Mouse (Mus musculus): ENCODE results near the gene Rnf114.

Gene Rnf114

DNA sequence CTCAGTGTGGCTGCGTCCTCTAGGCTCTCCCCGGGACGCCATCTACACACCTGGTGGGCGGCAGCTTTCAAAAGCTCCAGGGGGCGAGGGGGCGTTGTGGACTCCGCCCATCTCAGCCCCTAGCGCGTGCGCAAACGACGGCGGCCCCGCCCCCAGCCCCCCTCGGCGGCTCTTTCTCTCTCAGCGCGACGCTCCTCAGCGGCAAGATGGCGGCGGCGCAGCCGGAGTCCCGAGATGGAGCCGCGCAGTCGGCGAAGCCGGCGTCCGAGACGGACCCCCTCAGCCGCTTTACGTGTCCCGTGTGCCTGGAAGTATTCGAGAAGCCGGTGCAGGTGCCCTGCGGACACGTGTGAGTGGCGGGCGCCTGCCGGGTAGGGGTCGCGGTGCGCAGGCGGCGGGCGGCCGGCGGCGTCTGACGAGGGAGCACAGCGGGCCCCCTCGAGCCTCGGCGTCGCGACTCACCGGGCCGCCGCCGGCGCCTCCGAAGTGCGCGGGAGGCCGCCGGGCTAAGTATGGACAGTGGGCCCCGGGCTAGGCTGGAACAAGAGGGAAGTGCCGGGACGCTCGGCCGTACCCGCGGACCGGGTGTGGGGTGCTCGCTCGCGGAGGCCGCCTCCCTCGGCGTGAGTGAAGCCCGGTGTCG, 10.9 kb downstream of the Rnf114 start:
- peak; percentile 89 for DNase-seq (ENCODE audit: extremely low spot score)

DNA sequence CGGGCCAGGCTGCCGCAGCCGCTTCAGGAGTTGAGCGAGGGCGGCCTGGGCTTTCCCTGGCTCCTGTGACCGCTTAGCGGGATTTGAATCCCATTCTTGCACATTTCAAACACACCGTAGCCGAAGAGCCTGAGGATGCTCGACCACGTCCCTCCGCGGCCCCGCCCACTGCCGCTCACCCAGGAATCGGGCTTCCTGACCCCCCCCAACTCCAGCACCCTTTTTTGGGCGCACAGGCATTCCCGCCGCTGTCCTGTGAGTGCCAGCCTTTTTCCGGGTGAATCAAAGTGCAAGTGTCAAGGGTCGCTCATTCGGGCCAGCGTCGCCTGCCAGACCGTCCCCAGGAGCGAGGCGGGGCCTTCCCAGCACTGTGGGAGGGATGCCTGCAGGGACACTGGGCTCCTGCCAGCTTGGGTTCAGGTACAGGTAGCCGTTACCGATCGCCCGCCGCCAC, 11.5 kb downstream of the Rnf114 start:
- peak; percentile 51 for DNase-seq (ENCODE audit: extremely low spot score)

DNA sequence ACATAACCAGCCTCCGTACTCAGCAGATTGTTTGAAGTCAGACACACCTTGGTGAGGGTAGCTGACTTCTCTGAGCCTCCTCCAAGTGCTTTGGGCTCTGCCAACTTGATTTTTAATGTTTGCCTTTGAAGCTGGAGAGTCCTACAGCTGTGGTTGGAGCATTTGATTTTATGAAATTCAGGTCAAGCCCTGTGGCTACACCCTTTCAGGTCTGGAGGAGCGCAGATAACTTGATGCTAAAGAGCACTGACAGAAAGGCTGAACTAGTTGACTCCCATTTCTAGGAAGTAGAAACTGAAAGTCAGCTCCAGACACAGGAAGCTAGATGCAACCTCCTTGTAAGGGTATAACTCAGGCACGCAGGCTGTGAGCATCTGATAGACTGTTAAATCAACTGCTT, 12.7 kb downstream of the Rnf114 start:
- no peak for DNase-seq (ENCODE audit: extremely low spot score)

DNA sequence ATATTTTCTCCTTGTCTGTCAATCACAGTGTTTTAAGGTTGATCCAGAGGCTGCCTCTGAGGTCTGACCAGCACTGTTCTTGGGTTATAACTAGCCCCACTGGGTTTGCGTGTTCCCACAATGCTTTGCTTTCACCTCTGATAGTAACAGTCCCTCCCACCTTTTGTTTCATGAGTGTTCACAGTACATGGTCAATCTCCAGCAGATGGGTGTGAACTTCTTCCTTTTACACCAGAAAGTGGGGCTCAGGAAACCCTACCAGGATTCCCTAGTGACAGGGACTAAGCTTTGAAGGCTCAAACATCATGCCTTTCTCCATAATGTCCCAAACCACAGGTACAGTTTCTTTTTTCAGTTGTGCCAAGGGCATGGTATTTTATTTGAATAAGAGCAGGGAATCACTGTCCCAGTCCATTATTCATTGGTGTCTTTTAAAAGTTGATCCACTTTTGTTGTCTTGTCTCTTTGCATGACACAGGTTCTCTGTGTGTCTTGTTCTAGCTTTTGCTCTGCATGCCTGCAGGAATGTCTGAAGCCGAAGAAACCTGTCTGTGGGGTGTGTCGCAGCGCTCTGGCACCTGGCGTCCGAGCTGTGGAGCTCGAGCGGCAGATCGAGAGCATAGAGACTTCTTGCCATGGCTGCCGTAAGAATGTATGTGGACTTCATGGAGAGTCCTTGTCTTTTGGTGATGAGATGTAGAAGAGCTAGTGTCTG, 14.3 kb downstream of the Rnf114 start:
- no peak for DNase-seq (ENCODE audit: extremely low spot score)

DNA sequence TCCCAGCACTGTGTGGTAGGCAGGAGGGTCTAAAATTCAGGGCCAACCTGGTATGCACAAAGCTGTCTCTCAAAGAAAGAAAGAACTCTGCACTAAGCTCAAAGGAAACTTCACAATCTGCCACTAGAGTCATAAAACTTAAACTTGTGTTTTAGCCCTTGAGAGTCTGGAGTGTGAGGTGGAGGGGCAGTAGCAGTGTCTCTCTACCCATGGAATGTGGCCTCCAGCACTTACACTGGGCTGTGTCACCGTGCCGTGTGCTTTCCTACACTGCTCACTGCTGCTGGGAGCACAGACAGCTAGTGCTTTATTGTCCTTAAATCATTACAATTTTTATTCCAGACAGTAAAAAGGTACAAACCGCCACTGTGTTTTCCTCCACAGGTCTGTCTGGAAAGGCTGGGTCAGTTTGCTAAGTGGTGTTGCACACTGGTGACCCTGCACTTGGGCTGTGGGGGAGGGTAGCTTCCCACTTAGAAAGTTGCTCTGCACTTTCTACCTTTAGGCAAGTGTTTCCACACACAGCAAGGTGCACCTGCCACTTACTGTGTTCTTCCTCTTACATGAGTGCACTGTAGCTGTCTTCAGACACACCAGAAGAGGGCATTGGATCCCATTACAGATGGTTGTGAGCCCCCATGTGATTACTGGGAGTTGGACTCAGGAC, 15.4 kb downstream of the Rnf114 start:
- no peak for DNase-seq (ENCODE audit: extremely low spot score)

DNA sequence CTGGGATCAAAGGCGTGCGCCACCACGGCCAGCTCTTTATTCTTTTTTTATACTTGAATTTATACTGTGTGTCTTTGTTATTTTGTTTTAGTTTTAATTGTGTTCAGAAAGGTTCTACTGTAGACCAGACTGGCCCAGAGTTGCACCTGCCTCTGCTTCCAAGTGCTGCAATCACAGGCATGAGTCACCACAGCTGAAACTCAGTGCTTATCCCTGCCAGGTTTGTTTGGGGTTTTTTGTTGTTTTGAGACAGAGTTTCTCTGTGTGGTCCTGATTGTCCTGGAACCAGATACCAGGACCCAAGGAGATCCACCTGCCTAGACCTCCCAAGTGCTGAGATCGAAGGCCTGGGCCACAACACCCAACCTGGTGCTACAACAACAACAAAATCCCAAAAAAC, 16.1 kb downstream of the Rnf114 start:
- DNase-seq (ENCODE audit: extremely low spot score) = no peak

DNA sequence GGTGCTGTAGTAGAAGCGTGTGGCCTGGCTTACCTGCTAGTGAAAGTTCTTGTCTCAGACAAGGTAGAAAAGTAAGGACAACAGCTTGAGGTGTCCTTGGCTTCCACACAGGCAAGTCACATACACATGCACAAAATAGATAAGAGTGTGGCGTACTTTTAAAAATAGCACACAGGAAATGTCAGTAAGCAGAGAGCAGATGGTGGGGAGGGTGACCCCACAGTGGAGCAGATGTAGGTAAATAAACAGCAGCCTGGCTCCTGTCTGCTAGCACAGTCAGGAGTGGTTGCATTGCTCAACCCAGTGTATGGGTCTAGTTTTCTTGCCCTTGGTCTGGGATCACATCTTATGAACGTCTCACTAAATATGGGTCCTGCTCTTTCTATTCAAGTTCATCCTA, 18.0 kb downstream of the Rnf114 start:
- no peak for DNase-seq (ENCODE audit: extremely low spot score)

DNA sequence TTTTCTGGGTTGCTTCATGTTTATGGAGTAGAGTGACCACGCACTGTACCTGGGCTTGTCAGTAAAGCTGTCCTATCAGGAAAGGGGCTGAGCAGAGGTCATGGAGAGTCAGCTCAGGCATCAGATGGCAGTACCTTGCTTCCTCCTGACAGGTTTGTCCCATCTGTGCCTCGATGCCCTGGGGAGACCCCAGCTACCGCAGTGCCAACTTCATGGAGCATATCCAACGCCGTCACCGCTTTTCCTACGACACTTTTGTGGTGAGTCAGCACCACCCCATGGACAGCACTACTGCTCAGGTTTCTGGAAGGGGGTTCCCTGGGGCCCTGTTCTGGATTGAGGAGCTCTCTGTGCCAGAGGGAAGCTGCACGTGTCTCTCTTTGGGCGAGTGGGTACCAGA, 19.9 kb downstream of the Rnf114 start:
- no peak for DNase-seq (ENCODE audit: extremely low spot score)

DNA sequence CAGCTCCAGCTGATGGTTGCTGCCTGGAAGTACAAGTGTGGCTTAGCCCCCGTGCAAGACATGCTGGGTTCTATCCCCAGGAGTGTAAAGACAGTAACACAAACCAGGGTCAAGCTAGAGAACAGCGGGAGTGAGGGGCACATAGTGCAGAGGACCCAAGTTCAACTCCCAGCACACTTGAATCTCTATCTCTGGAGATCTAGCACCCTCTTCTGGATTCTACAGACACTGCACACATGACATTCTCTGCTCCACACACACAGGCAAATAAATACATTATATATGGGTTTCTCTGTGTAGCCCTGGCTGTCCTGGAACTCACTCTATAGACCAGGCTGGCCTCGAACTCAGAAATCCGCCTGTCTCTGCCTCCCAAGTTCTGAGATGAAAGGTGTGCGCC, 20.5 kb downstream of the Rnf114 start:
- DNase-seq (ENCODE audit: extremely low spot score) = no peak

DNA sequence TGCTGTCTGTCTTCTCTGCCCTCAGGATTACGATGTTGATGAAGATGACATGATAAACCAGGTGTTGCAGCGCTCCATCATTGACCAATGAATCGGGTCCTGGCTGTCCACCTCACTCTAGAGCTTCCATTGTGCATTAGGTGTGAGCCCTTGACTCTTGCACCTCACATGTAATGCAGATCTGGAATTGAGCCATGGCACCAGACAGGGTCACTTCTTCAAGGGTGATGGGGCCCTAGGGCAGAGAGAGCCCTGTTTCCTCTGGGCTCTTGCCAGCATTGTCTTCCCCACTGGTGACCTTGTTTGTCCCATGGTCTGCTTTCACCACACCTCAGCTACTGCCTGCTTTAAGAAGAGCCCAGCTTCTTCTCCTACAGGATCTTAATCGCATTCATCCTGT, 22.2 kb downstream of the Rnf114 start:
- DNase-seq (ENCODE audit: extremely low spot score) = no peak

DNA sequence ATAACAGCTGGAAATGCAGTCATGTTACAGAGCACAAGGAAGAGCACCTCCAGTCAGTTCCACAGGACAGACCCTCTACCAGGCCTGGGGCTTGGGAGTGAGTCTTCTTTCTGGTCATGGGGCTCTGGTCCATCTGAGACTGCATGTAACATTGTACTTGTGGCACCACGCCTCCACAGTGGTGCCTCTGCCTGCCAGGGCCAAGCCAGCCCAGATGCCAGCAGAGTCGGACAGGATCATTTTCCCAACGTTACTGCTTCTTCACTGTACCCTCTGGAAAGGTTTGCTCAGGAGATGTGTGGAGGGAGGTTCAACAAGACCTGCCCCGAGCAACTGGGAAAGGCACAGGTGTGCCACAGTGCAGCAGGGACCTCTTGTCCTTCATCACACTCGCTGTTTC, 23.2 kb downstream of the Rnf114 start:
- no peak for DNase-seq (ENCODE audit: extremely low spot score)

DNA sequence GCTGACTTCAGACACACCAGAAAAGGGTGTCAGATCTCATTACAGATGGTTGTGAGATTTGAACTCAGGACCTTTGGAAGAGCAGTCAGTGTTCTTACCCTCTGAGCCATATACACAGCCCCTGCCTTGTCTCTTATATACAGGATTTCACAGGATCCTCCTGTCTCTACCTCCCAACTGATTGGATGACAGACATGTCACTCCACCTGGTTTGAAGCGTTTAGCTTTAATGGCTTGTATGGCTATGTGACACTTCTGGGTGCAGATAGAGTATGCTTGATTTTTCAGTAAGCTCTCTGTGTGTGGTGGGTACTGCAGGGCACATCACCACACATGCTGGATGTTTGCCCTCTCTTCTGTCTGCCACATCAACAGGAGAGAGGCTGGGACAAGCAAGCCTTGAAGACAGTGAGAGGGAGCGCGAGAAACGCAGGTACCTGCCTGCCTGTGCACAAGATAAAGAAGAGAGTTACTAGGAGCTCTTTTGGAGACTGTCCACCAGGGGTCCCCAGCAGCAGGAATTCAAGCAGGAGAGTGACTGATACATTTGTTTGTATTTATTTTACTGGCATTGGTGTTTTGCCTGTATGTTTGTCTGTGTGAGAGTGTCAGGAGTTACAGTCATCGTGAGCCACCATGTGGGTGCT, 27.3 kb downstream of the Rnf114 start:
- DNase-seq (ENCODE audit: extremely low spot score) = no peak

DNA sequence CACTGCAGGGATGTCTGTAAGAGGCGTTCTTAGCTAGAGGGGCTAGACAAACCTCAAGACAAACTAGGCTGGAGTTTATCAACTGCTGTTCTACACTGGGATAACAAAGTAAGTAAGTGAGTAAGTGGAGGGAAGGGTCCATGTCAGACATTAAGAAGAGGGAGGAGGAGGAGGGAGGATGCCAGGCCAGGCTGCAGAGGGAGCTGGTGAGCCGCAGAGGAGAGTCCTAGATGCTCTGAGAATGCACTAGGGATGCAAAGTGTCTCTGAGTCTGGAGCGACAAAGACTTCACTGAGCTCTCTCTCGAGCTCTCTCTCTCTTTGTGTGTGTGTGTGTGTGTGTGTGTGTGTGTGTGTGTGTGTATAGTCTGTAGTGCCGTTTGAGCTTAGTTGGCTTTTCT, 35.8 kb downstream of the Rnf114 start:
- no peak for DNase-seq (ENCODE audit: extremely low spot score)

DNA sequence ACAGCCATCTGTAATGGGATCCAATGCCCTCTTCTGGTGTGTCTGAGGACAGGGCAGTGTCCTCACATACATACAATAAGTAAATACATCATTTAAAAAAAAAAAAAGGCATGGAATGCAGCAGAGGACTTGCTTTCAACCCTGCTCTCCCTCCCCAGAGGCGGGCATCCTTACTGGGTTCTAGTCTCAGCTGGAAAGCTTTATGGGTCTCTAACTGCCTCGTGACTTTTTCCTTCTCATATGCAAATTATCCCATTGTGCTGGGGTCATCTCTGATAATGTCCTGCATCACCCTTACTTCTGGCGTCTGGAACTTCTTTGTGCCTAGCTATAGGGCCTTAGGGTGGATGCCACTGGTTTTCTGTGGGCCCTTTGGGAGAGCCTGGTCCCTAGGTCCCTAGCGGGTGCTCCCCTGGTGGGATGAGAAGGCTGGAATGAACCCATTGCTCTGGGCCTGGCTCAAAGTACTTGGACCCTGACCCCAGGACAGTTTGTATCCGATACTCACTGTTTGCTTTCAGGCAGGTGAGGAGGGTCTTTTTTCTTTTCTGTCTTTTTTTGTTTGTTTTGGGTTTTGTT, 37.6 kb downstream of the Rnf114 start:
- DNase-seq (ENCODE audit: extremely low spot score) = no peak

DNA sequence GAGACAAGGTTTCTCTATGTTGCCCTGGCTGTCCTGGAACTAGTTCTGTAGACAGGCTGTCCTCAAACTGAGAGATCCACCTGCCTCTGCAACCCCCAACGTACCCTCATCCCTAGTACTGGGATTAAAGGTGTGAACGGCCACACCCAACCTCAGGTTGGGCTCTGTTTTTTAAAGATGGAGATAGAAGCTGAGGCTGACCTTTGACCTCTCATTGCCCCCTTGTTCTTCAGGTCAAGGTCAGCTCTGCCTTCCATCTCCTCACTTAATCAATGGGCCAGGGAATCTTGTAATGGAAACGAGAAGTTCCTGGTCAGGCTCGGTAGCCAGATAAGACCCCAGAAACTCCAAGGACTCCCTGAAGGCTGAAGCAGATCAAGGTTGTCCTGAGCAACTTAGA, 38.1 kb downstream of the Rnf114 start:
- no peak for DNase-seq (ENCODE audit: extremely low spot score)

DNA sequence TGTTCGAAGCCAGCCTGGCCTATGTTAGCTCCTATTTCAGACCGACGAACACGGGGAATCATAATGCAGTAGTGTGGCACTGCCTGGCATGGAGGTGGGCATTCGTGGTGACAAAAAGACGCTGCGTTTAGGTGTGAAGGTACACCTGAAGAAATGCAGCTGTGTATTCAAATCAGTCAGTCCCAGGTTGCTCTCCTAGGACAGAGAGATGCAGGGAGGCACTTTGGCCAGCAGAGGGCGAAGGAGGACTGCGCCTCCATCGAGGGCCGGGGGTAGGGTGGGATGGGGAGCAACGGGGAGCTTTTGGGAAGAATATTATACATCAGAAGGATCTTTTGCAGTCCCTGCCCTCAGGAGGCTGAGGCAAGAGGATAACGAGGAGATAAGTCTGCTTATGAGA, 39.7 kb downstream of the Rnf114 start:
- peak; percentile 63 for DNase-seq (ENCODE audit: extremely low spot score)

DNA sequence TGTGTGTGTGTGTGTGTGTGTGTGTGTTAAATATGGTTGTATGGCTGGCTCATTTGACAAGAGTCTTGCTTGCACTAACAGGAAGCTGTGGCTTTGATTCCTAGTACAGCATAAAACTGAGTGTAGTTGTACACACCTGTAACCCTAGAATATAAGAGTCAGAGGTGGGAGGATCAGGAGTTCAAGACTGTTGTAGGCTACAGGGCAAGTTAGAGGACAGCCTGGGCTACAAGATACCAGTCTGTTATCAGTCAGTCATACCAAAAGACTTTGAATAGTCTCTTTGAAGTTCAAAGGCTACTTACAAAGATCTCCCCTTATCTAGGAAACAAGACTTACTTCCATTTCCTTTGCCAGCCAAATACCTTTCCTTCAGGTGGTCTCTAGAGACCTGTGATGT, 41.4 kb downstream of the Rnf114 start:
- no peak for DNase-seq (ENCODE audit: extremely low spot score)

DNA sequence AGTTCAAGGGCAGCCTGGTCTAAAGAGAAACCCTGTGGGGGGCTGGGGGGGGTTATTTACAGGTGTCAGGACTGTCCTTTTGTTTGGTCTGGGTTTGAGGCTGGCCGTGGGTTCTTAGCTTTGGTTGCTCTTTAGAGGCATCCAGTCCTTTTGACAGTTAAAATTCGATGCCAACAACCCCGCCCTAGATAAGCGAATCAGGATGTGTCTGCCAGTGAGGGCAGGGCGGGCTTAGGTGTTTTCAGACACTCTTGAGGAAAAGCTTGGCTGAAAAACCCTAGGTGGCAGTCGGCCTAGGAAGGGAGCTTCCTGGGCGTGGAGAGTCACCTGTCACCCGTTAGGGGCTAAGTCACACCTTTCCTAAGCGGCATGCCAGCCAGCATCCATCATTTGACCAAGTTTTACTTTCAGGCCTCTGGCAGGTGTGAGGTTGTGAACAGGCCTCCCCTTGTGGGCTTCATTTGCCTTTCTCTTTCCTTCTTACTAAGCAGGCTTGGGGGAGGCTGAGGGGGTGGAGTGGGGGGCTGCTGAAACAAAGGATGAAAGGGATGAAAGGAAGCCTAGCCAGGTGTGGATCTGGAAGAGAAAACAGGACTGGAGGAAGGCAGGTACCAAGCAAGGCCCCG, 44.0 kb downstream of the Rnf114 start:
- DNase-seq (ENCODE audit: extremely low spot score) = no peak

DNA sequence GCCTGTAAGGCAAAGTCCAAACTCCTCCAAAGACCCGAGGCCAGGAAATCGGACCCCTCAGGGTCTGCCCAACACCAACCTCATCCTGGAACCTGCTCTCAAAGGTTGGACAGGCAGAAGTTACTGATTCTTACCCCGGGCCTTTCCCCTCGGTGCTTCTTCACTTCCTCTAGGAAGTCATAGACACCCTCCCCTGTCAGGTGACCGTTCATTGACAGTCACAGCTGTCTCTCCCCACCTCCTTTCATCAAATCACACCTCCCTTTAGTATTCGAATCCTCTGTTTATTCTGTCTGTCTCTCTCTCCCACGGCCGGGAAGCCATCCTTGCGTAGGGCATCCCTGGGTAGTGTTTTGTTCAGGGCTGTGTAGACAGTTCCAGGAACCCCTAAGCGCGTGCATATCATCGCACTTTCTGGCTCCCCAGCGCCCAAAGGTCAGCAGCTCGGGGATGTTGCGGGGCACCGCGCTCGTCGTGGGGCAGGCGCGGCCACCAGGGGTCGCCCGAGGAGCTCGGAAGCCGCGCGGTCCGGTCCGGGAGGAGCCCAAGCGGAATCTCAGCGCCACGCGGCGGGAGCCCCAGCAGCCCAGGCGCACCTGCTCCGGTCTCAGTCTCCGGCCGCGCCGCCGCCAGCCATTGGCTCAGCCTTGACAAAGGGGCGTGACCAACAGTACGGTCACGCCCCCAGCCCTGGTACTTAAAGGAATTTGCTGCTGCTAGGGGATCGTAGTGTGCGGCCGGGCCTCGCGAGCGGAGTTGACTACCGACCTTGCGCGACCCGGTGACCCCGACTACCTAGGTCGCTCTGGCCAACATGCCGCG, 45.2 kb downstream of the Rnf114 start, which contains the start of gene Snai1:
Gene Snai1 (plus strand): TSS at position 720 of the 822 bp plus-strand sequence.
- DNase-seq (ENCODE audit: extremely low spot score) = peak; percentile 96

DNA sequence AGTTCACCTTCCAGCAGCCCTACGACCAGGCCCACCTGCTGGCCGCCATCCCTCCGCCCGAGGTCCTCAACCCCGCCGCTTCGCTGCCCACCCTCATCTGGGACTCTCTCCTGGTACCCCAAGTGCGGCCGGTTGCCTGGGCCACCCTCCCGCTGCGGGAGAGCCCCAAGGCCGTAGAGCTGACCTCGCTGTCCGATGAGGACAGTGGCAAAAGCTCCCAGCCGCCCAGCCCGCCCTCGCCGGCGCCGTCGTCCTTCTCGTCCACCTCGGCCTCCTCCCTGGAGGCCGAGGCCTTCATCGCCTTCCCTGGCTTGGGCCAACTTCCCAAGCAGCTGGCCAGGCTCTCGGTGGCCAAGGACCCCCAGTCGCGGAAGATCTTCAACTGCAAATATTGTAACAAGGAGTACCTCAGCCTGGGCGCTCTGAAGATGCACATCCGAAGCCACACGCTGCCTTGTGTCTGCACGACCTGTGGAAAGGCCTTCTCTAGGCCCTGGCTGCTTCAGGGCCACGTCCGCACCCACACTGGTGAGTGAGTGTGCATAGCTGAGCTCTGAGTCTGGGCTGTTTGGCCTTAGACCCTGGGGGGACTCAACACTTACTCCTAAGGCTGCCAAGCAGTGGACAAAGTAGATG, 46.3 kb downstream of the Rnf114 start:
- DNase-seq (ENCODE audit: extremely low spot score) = peak; percentile 50

All from embryo, embryonic 9.5 days (tissue).